Mouse (Mus musculus): ENCODE results near the gene Camk1. TPM values are rescaled to one million over a fixed set of nuclear protein-coding genes. Genes with fewer than 3 reads are reported as not detected.
A peak's percentile ranks its signal among the peaks of the same experiment; 100 is the strongest.

Camk1 gene
- total and polyA plus RNA-seq, 3 experiments, result 63.0 to 74.8 (median 68.2) TPM

GRCm38 (mm10) chr6:113306322-113306985, 37.3 kb downstream of the Camk1 start:
- peak overlapping the region; percentile 87 for H3K4me3 ChIP-seq
- peaks cover 8% of the 10 kb centered on the region for H3K79me2 ChIP-seq (replicated peaks; ENCODE audit: control insufficient read depth, insufficient read depth, low read length)
- H3K36me3 ChIP-seq (ENCODE audit: control insufficient read depth, insufficient read depth, low read length), result peaks cover 6% of the 10 kb centered on the region
- intact Hi-C loops (cut with DNase I), result loop anchor here (2.0 to 5.0 kb wide), 2 partner anchors 72 to 259 kb away; partner anchors contain the start of genes Arpc4 and Thumpd3
- peaks cover 7% of the 10 kb centered on the region for H3K4me1 ChIP-seq (ENCODE audit: control insufficient read depth, insufficient read depth, low read length)
- no peaks in the 10 kb centered on the region for H3K27me3 ChIP-seq (ENCODE audit: control insufficient read depth, insufficient read depth, low read length)
- peak overlapping the region; percentile 93 for H3K9ac ChIP-seq (ENCODE audit: low read depth, low read length)
- TF ChIP-seq CTCF (IDR thresholded peaks at IDR 0.05) (no peak), POLR2A (IDR thresholded peaks at IDR 0.05; ENCODE audit: insufficient read depth, low read depth, low read length) (peak; percentile 66), EP300 (IDR thresholded peaks at IDR 0.05; ENCODE audit: insufficient read depth, low read depth, low read length) (peak; percentile 81; the same call in 1 of the 2 replicates)
- peak overlapping the region; percentile 99 for H3K27ac ChIP-seq
- DNase-seq, result peak; percentile 99 to 100
- WGBS, result 1% methylated on average over 47 of the region's 50 CpGs

- 15% methylated on average over 3 of the region's 3 CpGs for WGBS
- intact Hi-C loops (cut with DNase I), result no loop called here
- H3K4me3 ChIP-seq, result no peak overlapping the region
- H3K36me3 ChIP-seq (ENCODE audit: control insufficient read depth, insufficient read depth, low read length), result no peaks in the 10 kb centered on the region
- no peak overlapping the region for H3K27ac ChIP-seq
- no peaks in the 10 kb centered on the region for H3K4me1 ChIP-seq (ENCODE audit: control insufficient read depth, insufficient read depth, low read length)
- no peaks in the 10 kb centered on the region for H3K79me2 ChIP-seq (replicated peaks; ENCODE audit: control insufficient read depth, insufficient read depth, low read length)
- TF ChIP-seq EP300 (IDR thresholded peaks at IDR 0.05; ENCODE audit: insufficient read depth, low read depth, low read length), result no peak
- TF ChIP-seq POLR2A (IDR thresholded peaks at IDR 0.05; ENCODE audit: insufficient read depth, low read depth, low read length), result no peak
- peak; percentile 83 for TF ChIP-seq CTCF (IDR thresholded peaks at IDR 0.05)
- no peak for DNase-seq
- H3K27me3 ChIP-seq (ENCODE audit: control insufficient read depth, insufficient read depth, low read length), result no peaks in the 10 kb centered on the region
- H3K9ac ChIP-seq (ENCODE audit: low read depth, low read length), result no peak overlapping the region
Measured at GRCm38 (mm10) chr6:113302258-113302657, 41.5 kb downstream of the Camk1 start.

GRCm38 (mm10) chr6:113301350-113301749, 42.4 kb downstream of the Camk1 start:
- WGBS, result 76% methylated on average over 5 of the region's 5 CpGs

GRCm38 (mm10) chr6:113296639-113297038, 47.1 kb downstream of the Camk1 start:
- Histone ChIP-seq H3K27ac (no peak overlapping the region), H3K4me3 (no peak overlapping the region), H3K9ac (ENCODE audit: low read depth, low read length) (no peak overlapping the region), H3K27me3 (ENCODE audit: control insufficient read depth, insufficient read depth, low read length) (no peaks in the 10 kb centered on the region), H3K36me3 (ENCODE audit: control insufficient read depth, insufficient read depth, low read length) (no peaks in the 10 kb centered on the region), H3K79me2 (replicated peaks; ENCODE audit: control insufficient read depth, insufficient read depth, low read length) (no peaks in the 10 kb centered on the region), H3K4me1 (ENCODE audit: control insufficient read depth, insufficient read depth, low read length) (no peaks in the 10 kb centered on the region)
- TF ChIP-seq CTCF (IDR thresholded peaks at IDR 0.05) (no peak), POLR2A (IDR thresholded peaks at IDR 0.05; ENCODE audit: insufficient read depth, low read depth, low read length) (no peak), EP300 (IDR thresholded peaks at IDR 0.05; ENCODE audit: insufficient read depth, low read depth, low read length) (no peak)
- WGBS, result 47% methylated on average over 4 of the region's 4 CpGs
- intact Hi-C loops (cut with DNase I), result no loop called here
- no peak for DNase-seq

More at GRCm38 (mm10) chr6:113301350-113301749, 42.4 kb downstream of the Camk1 start:
- Histone ChIP-seq H3K4me1 (ENCODE audit: control insufficient read depth, insufficient read depth, low read length) (no peaks in the 10 kb centered on the region), H3K36me3 (ENCODE audit: control insufficient read depth, insufficient read depth, low read length) (no peaks in the 10 kb centered on the region), H3K27me3 (ENCODE audit: control insufficient read depth, insufficient read depth, low read length) (no peaks in the 10 kb centered on the region), H3K9ac (ENCODE audit: low read depth, low read length) (no peak overlapping the region), H3K4me3 (no peak overlapping the region), H3K79me2 (replicated peaks; ENCODE audit: control insufficient read depth, insufficient read depth, low read length) (no peaks in the 10 kb centered on the region), H3K27ac (no peak overlapping the region)
- intact Hi-C loops (cut with DNase I), result loop anchor here (2.0 kb wide), 1 partner anchor 129 kb away; no protein-coding TSS in a partner anchor
- DNase-seq, result no peak
- TF ChIP-seq EP300 (IDR thresholded peaks at IDR 0.05; ENCODE audit: insufficient read depth, low read depth, low read length) (no peak), POLR2A (IDR thresholded peaks at IDR 0.05; ENCODE audit: insufficient read depth, low read depth, low read length) (no peak), CTCF (IDR thresholded peaks at IDR 0.05) (no peak)

GRCm38 (mm10) chr6:113296046-113296445, 47.7 kb downstream of the Camk1 start:
- H3K79me2 ChIP-seq (replicated peaks; ENCODE audit: control insufficient read depth, insufficient read depth, low read length), result no peaks in the 10 kb centered on the region
- H3K4me3 ChIP-seq, result no peak overlapping the region
- 83% methylated on average over 2 of the region's 2 CpGs for WGBS
- H3K36me3 ChIP-seq (ENCODE audit: control insufficient read depth, insufficient read depth, low read length), result no peaks in the 10 kb centered on the region
- TF ChIP-seq EP300 (IDR thresholded peaks at IDR 0.05; ENCODE audit: insufficient read depth, low read depth, low read length), result no peak
- TF ChIP-seq CTCF (IDR thresholded peaks at IDR 0.05), result no peak
- no peak for TF ChIP-seq POLR2A (IDR thresholded peaks at IDR 0.05; ENCODE audit: insufficient read depth, low read depth, low read length)
- H3K27me3 ChIP-seq (ENCODE audit: control insufficient read depth, insufficient read depth, low read length), result no peaks in the 10 kb centered on the region
- no peak for DNase-seq
- no peak overlapping the region for H3K9ac ChIP-seq (ENCODE audit: low read depth, low read length)
- H3K4me1 ChIP-seq (ENCODE audit: control insufficient read depth, insufficient read depth, low read length), result no peaks in the 10 kb centered on the region
- intact Hi-C loops (cut with DNase I), result no loop called here
- no peak overlapping the region for H3K27ac ChIP-seq

- Histone ChIP-seq H3K36me3 (ENCODE audit: control insufficient read depth, insufficient read depth, low read length) (no peaks in the 10 kb centered on the region), H3K4me1 (ENCODE audit: control insufficient read depth, insufficient read depth, low read length) (no peaks in the 10 kb centered on the region), H3K27me3 (ENCODE audit: control insufficient read depth, insufficient read depth, low read length) (no peaks in the 10 kb centered on the region), H3K79me2 (replicated peaks; ENCODE audit: control insufficient read depth, insufficient read depth, low read length) (no peaks in the 10 kb centered on the region), H3K4me3 (no peak overlapping the region), H3K27ac (no peak overlapping the region), H3K9ac (ENCODE audit: low read depth, low read length) (no peak overlapping the region)
- TF ChIP-seq POLR2A (IDR thresholded peaks at IDR 0.05; ENCODE audit: insufficient read depth, low read depth, low read length) (no peak), EP300 (IDR thresholded peaks at IDR 0.05; ENCODE audit: insufficient read depth, low read depth, low read length) (no peak), CTCF (IDR thresholded peaks at IDR 0.05) (no peak)
- no peak for DNase-seq
- 26% methylated on average over 5 of the region's 5 CpGs for WGBS
- intact Hi-C loops (cut with DNase I), result no loop called here
Measured at GRCm38 (mm10) chr6:113292938-113293337, 50.8 kb downstream of the Camk1 start.
